Mouse (Mus musculus): ENCODE results near the gene Zfp354a. TPM values are rescaled to one million over a fixed set of nuclear protein-coding genes. Genes with fewer than 3 reads are reported as not detected.
"Not testable (repeated sequence)": the region's sequence is repeated elsewhere in the genome, so short reads cannot be mapped to it uniquely, and the experiment has no call there.

Zfp354a gene
- 9.1 TPM for polyA plus RNA-seq (2021)

DNA sequence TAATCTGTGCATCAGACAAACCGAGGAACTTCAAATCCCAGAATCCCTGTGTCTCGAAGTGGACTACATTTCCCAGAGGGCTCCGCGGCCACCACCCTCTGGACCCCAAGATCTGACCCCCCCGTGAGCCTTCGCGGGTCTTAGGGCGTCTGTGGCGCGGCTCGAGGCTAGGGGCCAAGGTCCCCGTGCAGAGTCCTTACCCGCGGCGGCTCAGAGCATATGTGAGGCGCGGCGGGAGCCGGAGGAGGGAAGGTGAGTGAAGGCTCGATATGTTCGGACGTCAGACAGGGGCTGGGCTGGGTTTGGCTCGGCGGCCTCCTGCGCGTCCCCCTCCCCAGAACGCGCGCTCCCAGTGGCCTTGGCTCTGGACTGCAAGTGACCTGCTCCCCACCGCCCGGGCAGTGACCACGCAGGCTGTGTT is at the start of gene Zfp354a:
Gene Zfp354a (plus strand): TSS at position 107 of the 421 bp plus-strand sequence.
- ChIA-PET CTCF (no interaction called here), POLR2A (interaction anchor here (0.6 kb wide), 1 partner anchor 420 kb away, joined by 3 read pairs; no protein-coding TSS in a partner anchor)
- in situ Hi-C loops (cut with MboI; ENCODE audit: low pct_unique_long_range_greater_than_20kb), result loop anchor here (5.0 to 25.0 kb wide), 3 partner anchors 122 to 478 kb away; partner anchors contain the start of genes BC049762 and Clk4
- no peak for DNase-seq (ENCODE audit: low read depth, low spot score)
- H3K27me3 ChIP-seq, result no peaks in the 10 kb centered on the region
- peak; percentile 31 for TF ChIP-seq CTCF (IDR thresholded peaks at IDR 0.05)
- peak; percentile 93 for ATAC-seq

DNA sequence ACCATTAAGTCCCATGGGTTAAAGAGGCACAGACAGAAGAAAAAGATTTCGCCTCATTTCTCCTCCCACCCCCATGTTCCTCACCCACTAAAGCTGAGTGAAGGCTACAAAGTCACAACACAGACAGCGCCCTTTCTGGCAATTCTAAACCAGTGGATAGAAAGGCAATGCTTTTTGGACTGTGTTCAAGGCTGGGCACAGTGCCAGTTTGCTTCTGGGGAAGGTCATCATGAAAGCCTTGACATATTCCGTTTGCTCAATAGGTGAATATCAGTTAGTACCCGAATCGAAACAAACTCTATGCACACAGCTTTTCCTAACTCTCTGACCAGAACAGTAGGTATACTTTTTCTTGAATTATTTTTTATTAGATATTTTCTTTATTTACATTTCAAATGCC is 47.2 kb upstream of the Zfp354a start:
- DNase-seq (ENCODE audit: low read depth, low spot score), result no peak

GRCm38 (mm10) chr11:51013936-51014335 is 45.1 kb upstream of the Zfp354a start, which contains the start of gene Olfr54:
TSS of gene Olfr54 (plus strand) at chr11:51014236.
- ChIA-PET POLR2A (no interaction called here), CTCF (no interaction called here)
- in situ Hi-C loops (cut with MboI; ENCODE audit: low pct_unique_long_range_greater_than_20kb), result no loop called here
- no peak for TF ChIP-seq CTCF (IDR thresholded peaks at IDR 0.05)
- no peaks in the 10 kb centered on the region for H3K27me3 ChIP-seq
- DNase-seq (ENCODE audit: low read depth, low spot score), result no peak
- ATAC-seq, result no peak

More for the DNA sequence above, 47.2 kb upstream of the Zfp354a start:
- TF ChIP-seq CTCF (IDR thresholded peaks at IDR 0.05), result no peak
- ChIA-PET CTCF (no interaction called here), POLR2A (no interaction called here)
- in situ Hi-C loops (cut with MboI; ENCODE audit: low pct_unique_long_range_greater_than_20kb), result no loop called here
- no peaks in the 10 kb centered on the region for H3K27me3 ChIP-seq
- ATAC-seq, result no peak

DNA sequence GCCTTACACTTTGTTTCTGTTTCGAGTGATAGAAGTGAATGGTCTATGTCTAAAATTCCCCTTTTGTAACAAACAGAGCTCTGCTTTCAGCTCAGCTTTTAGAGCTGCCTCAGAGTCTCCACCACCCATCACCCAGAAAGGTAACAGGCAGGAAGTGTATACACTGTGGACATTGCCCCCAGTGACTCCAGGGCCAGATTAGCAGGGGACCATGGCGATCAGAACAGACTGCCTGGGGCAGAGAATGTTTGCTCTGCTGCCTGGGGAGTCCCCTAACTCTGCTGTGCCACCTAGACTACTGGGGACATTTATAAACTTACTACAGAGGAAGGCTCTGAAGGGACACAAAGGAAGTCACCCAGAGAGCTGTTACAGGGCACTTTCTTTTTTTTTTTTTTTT is 42.7 kb upstream of the Zfp354a start:
- ChIA-PET CTCF (no interaction called here), POLR2A (no interaction called here)
- in situ Hi-C loops (cut with MboI; ENCODE audit: low pct_unique_long_range_greater_than_20kb), result no loop called here
- no peaks in the 10 kb centered on the region for H3K27me3 ChIP-seq
- TF ChIP-seq CTCF (IDR thresholded peaks at IDR 0.05), result no peak
- ATAC-seq (no peak), DNase-seq (ENCODE audit: low read depth, low spot score) (no peak)

GRCm38 (mm10) chr11:51026811-51027210 is 32.2 kb upstream of the Zfp354a start:
- H3K27me3 ChIP-seq; DNase-seq (ENCODE audit: low read depth, low spot score); ATAC-seq; CTCF ChIA-PET; POLR2A ChIA-PET: not testable (repeated sequence)
- in situ Hi-C loops (cut with MboI; ENCODE audit: low pct_unique_long_range_greater_than_20kb), result loop anchor here (25.0 kb wide), 1 partner anchor 240 kb away; no protein-coding TSS in a partner anchor

DNA sequence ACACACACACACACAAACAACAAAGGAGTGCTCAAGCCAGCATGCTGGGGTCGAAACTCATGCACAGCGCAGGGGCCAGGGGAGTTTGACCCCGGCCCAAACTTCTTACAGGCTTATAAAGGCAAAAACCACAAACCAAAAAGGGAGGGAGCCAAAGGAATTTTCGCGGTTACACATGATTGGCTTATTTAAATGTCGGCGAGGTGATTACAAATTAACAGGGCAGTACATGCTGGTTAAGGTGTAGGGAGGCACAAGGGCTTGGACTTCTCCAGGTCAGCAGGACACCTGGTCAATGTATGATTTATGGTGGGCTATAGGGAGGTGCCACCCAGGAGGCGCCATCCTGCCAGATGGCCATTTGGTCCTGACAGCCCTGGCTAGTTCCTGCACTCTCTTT is 29.7 kb upstream of the Zfp354a start:
- H3K27me3 ChIP-seq; CTCF ChIA-PET; DNase-seq (ENCODE audit: low read depth, low spot score); ATAC-seq; POLR2A ChIA-PET: not testable (repeated sequence)
- in situ Hi-C loops (cut with MboI; ENCODE audit: low pct_unique_long_range_greater_than_20kb), result loop anchor here (25.0 kb wide), 1 partner anchor 242 kb away; no protein-coding TSS in a partner anchor

DNA sequence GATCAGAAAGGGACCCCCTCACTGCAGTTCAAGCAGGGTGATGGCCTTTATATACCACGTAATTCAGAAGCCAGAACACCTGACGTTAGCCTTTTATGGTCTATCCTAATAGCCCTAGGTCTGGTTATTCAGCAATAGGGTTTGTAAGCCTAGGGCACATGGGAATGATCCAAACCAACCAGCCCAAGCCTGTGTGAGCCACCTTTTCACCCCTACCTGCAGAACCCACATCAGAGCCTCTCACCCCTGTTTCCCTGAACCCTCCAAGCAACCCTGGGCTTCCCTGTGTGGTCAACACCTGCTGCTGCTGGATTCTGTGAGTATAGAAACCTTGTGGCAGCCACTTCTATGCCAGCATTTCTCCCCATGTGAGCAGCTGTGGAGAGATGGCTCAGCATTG is 28.8 kb upstream of the Zfp354a start:
- ATAC-seq, result no peak
- in situ Hi-C loops (cut with MboI; ENCODE audit: low pct_unique_long_range_greater_than_20kb), result loop anchor here (25.0 kb wide), 1 partner anchor 243 kb away; no protein-coding TSS in a partner anchor

GRCm38 (mm10) chr11:51032851-51033250 is 26.2 kb upstream of the Zfp354a start:
- in situ Hi-C loops (cut with MboI; ENCODE audit: low pct_unique_long_range_greater_than_20kb), result loop anchor here (25.0 kb wide), 1 partner anchor 246 kb away; no protein-coding TSS in a partner anchor
- no peaks in the 10 kb centered on the region for H3K27me3 ChIP-seq
- ATAC-seq (no peak), DNase-seq (ENCODE audit: low read depth, low spot score) (no peak)
- CTCF ChIA-PET, result no interaction called here
- POLR2A ChIA-PET, result no interaction called here
- peak; percentile 65 for TF ChIP-seq CTCF (IDR thresholded peaks at IDR 0.05)

More for the DNA sequence above, 28.8 kb upstream of the Zfp354a start:
- no peaks in the 10 kb centered on the region for H3K27me3 ChIP-seq
- DNase-seq (ENCODE audit: low read depth, low spot score), result no peak
- ChIA-PET POLR2A (no interaction called here), CTCF (no interaction called here)
- no peak for TF ChIP-seq CTCF (IDR thresholded peaks at IDR 0.05)

- H3K27me3 ChIP-seq; POLR2A ChIA-PET; ATAC-seq; CTCF ChIA-PET; DNase-seq (ENCODE audit: low read depth, low spot score): not testable (repeated sequence)
- in situ Hi-C loops (cut with MboI; ENCODE audit: low pct_unique_long_range_greater_than_20kb), result loop anchor here (25.0 kb wide), 1 partner anchor 247 kb away; no protein-coding TSS in a partner anchor
Observed at GRCm38 (mm10) chr11:51034141-51034540, 24.9 kb upstream of the Zfp354a start.

- ChIA-PET CTCF (no interaction called here), POLR2A (no interaction called here)
- H3K27me3 ChIP-seq, result no peaks in the 10 kb centered on the region
- no peak for ATAC-seq
- in situ Hi-C loops (cut with MboI; ENCODE audit: low pct_unique_long_range_greater_than_20kb), result loop anchor here (25.0 kb wide), 1 partner anchor 249 kb away; no protein-coding TSS in a partner anchor
- TF ChIP-seq CTCF (IDR thresholded peaks at IDR 0.05), result no peak
- no peak for DNase-seq (ENCODE audit: low read depth, low spot score)
Observed at GRCm38 (mm10) chr11:51035951-51036350, 23.1 kb upstream of the Zfp354a start.

GRCm38 (mm10) chr11:51044776-51045175 is 14.3 kb upstream of the Zfp354a start:
- CTCF ChIA-PET, result not testable (repeated sequence)

GRCm38 (mm10) chr11:51047809-51048208 is 11.2 kb upstream of the Zfp354a start, which contains the start of gene Olfr1375:
TSS of gene Olfr1375 (plus strand) at chr11:51048109.
- ATAC-seq; POLR2A ChIA-PET; H3K27me3 ChIP-seq; DNase-seq (ENCODE audit: low read depth, low spot score); CTCF ChIA-PET: not testable (repeated sequence)
- in situ Hi-C loops (cut with MboI; ENCODE audit: low pct_unique_long_range_greater_than_20kb), result loop anchor here (25.0 kb wide), 1 partner anchor 261 kb away; no protein-coding TSS in a partner anchor

More at GRCm38 (mm10) chr11:51044776-51045175, 14.3 kb upstream of the Zfp354a start:
- in situ Hi-C loops (cut with MboI; ENCODE audit: low pct_unique_long_range_greater_than_20kb), result loop anchor here (25.0 kb wide), 1 partner anchor 257 kb away; no protein-coding TSS in a partner anchor
- H3K27me3 ChIP-seq; DNase-seq (ENCODE audit: low read depth, low spot score); POLR2A ChIA-PET; ATAC-seq: not testable (repeated sequence)
